Mouse (Mus musculus) inflammation-experienced regulatory T-cells, adult 16 weeks (primary cell): Measurements from ENCODE around the gene Cep72. TPM values are rescaled to one million over a fixed set of nuclear protein-coding genes. Genes with fewer than 3 reads are reported as not detected.

Experiments used
- polyA plus RNA-seq: library from polyadenylated mRNA; unstranded; fragments of 100-300 nt; shearing (Covaris generic); gene quantifications from one replicate; pipeline ENCODE4 v1.2.1, GENCODE M21; 2017

Gene Cep72
- polyA plus RNA-seq, result 5.9 TPM

DNA sequence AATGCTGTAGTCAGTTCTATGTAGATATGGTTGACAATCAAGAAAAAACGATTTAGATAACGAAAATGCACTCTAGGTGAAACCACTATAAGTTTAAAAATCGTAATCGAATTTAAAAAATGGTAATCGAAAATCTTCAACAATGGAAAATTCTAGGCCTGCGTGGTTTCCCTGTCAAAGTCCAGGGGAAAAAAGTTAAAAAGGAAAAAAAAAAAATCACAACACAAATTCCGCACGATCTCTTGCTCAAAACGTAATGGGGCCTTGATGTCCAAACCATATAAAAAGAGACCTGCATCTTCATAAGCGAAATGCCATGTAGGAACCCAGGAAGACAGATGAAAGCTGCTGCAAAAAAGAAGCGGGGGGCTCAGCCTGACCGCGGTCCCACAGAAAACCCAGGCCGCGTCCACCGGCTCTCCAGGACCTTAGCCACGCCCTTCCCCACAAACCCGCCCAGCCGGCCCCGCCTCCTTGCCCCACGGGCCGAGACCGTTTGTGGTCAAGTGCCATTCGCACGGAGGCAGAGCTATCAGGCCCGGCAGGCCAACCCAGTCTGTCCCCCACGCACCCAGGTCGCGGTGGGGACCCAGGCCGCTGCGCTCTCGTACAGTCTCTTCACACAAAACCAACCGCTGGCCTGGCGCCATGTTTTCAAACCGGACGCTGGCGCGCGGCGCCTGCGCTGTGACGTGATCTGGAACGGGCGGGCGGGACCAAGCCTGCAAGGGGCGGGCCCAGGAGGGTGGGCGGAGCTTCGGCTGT is at the start of gene Cep72:
TSS of gene Cep72 (minus strand) at position 687 of the 765 bp plus-strand sequence.

DNA sequence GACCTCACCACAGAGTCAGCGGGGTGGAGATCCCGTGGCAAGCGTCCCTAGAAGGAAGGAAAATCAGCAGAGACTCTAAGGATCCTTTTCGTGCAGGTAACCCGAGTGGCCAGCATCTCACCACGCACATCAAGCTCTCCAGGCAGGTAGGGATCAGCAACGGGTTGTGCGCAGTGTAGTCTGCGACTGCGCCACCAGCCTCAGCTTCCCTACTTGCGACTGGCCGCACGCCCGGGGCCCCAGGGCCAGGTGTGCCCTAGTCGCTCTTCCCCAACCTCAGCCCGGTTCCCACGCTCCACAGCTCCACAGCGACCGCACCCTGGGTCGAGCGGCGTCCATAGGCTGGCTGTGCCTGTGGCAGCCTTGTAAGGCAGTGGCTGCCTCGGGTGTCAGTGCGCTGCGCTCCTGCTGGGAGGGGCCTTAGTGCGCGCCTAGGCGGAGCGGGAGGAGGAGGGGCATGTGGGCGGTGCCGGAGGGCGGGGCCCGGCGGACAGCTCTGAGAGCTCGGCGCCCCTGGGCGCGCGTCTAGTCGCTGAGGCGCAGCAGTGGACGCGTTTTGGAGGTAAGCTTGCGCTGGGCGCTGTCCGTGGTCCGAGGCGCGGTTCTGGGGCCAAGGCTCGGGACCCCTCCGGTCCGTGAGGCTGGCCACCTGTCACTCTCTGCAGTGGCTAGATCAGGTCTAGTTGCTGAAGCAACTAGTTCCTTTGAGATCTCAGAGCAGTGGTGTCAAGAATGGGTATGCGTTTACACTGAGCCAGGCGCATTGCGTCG is 53.0 kb downstream of the Cep72 start, which contains the start of gene Tppp:
TSS of gene Tppp (plus strand) at position 460 of the 771 bp plus-strand sequence.

Other genes with a start within 250 kb of the Cep72 start
- 0.30 TPM for gene Nkd2, start 214.7 kb downstream of the Cep72 start, polyA plus RNA-seq
- 5.6 TPM for gene Trip13, start 124.5 kb downstream of the Cep72 start, polyA plus RNA-seq
- 87.3 TPM for gene Brd9, start 124.5 kb downstream of the Cep72 start, polyA plus RNA-seq
- not detected for gene Zdhhc11, start 98.4 kb downstream of the Cep72 start, polyA plus RNA-seq
- gene Tppp, start 52.9 kb downstream of the Cep72 start, polyA plus RNA-seq, result 1.8 TPM
- gene Slc9a3, start 59.2 kb upstream of the Cep72 start, polyA plus RNA-seq, result not detected
- 102 TPM for gene Exoc3, start 146.4 kb upstream of the Cep72 start, polyA plus RNA-seq
- gene Ahrr, start 230.0 kb upstream of the Cep72 start, polyA plus RNA-seq, result 0.52 TPM